Mouse (Mus musculus) kidney, adult 8-10 months (tissue): ENCODE results near the gene Ntn4.
A peak's percentile ranks its signal among the peaks of the same experiment; 100 is the strongest.

Experiments used
- DNase-seq, 2 experiments: peaks; one replicate each; pipeline ENCODE4 v3.0.0; 2022

The Ntn4 gene

DNA sequence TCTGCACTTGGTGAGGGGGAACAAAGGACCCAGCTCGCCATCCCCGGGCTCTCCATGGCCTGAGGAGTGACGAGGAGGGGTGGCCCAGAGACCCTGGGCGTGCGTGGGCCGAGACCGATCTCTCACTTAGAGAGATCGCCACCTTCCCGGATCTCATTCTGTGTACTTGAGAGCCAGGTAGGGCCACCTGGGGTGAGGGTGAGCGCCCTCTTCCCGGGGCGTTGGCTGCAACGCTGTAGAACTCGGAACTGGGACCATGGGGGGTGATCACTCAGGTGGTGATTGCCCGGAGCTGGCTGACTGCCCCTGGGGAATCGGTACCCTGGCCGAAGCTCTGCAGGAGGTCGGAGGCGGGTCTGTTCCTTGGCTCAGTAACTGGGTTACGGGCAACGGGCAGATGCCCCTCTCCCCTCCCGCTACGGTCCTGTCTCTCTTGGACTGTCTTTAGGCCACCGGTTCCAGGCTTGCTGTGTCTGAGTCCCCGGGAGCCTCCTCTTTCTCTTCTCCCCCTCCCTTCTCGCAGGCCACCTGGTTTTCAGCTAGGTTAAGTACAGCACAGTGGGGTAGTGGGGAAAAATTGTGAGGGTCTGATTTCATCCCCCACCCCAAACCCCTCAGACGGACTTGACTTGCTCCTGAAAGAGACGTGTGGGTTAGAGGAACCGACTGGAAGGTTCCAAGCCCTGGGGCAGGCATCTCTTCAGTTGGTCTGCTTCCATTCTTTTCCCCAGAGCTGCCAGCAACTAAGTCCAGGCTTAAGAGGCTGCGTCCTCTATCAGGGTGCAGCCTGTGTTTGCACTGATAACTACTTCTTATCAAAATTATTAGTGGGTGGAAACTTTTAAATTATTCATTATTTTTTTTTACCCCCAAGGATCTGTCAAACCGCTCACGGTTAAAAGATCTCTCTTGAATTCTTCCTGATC lies 1.6 kb downstream of the Ntn4 start:
- DNase-seq: peak; percentile 86 to 89

DNA sequence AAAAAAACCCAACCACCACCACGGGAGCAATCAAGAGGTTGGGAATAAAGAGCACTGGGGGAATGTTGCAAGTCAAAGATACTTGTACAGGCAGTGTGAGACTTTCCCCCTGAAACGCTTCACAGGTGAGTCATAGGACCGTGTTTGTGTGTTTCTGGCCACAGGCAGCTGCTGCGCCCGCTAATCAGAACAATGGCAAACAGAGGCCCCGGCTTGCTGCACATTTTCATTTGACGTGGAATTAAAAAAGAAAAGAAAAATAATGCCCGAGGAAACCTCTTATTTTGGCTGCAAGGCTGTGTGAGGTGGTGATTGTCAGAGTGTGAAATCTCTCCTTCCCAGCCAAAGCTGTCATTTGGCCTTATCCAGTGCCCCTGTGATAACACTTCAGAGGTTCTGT lies 2.4 kb downstream of the Ntn4 start:
- DNase-seq: no peak

DNA sequence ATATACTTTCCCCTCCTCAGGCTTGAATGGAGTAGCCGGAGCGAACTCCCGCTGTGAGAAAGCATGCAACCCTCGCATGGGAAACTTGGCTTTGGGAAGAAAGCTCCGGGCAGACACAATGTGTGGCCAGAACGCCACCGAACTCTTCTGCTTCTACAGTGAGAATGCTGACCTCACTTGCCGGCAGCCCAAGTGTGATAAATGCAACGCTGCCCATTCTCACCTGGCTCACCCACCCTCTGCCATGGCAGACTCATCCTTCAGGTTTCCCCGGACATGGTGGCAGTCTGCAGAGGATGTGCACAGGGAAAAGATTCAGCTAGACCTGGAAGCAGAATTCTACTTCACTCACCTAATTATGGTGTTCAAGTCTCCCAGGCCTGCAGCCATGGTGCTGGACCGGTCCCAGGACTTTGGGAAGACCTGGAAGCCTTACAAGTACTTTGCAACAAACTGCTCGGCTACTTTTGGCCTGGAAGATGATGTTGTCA lies 4.0 kb downstream of the Ntn4 start:
- no peak for DNase-seq

DNA sequence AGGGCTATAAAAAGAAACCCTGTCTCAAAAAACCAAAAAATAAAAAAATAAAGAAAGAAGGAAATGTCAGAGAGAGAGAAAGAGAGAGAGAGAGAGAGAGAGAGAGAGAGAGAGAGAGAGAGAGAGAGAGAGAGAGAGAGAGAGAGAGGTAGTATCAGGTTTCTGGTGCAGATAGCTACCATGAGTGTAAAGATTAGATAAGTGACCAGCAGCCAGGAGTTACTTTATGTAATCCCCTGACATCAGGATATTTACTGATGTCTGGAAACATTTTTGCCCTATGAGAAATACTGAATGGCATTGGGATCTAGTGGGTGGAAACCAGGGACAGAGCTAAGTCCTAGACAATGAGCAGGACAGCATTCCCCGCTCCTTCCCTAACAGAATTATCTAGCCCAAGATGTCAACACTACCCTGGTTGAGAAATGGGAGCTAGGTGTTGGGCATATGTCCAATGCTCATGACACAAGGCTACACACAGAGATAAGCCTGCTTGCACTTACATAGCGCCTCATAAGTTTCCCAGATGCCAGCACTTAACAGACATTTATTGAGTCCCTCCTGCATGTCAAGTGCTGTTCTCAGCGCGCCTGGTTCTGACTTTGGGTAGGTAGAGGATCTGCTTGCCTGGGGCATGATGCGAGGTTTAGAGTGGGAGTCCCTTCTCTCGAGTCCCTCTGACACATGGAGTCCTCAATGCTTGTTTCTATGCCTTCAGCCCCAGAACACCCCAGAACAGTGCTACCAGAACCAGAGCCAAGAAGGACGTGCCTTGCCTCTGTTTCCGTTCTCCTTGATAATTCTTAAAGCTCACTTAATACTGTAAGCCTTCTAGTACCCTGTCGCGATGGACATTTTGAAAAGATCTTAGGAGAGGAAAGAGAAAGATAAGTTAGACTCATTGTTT lies 7.4 kb downstream of the Ntn4 start:
- DNase-seq: no peak

DNA sequence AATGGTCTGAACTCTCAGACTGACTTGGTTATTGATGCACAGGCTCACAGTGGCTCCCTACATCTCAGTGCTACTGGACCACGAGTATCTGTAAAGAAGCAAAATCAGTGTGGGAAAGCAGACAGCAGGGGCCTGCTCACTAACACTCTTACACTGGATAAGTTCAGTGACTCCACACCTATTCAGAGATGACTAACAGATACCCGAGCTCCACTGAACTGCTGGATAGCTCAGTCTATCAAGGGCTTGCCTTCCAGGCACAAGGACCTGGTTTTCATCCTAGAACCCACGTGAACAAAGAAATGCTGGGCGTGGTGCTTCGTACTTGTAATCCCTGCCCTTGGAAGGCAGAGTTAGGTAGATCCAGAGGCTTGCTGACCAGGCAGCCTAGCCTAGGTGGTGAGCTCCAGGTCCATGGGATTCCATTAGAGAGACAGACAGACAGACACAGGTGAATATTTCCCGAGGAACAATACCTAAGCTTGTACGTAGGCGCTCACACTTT lies 8.2 kb downstream of the Ntn4 start:
- DNase-seq: no peak

DNA sequence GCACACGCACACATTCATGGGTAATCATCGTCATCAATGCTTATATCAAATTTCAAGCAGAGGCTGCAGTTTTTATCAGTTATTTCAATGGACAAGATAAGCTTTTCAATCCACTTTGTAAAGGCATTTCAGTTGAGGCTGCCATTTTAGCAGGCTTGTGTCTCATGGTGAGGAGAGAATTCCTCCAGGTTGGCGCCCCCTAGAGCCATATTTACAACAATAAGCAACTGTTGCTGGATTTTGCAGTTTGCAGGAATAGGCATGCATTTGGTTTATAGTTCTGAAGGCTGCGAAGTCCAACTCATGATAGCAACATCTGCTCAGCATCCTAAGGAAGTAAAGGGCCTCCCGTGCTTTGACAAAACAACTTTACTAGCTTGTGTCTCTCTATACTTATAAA lies 8.6 kb downstream of the Ntn4 start:
- no peak for DNase-seq

DNA sequence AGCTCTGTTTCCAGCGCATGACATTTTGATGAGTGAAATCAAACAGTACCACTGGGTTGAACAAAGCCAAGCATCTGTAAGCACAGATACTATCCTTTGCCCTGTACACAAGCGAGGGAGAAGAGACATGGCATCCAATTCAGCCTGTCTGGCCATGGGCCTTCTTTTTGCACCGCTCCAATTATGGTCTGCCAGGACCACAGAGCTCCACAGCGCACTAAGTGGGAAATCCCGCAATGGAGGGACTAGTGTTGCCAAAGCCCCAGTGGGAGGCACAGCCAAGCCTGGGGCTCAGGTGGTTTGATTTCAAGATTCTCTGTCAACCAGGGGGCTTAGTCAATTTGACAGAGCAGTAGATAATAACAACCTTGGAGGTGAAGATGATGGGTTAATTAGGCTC lies 9.1 kb downstream of the Ntn4 start:
- DNase-seq: no peak

DNA sequence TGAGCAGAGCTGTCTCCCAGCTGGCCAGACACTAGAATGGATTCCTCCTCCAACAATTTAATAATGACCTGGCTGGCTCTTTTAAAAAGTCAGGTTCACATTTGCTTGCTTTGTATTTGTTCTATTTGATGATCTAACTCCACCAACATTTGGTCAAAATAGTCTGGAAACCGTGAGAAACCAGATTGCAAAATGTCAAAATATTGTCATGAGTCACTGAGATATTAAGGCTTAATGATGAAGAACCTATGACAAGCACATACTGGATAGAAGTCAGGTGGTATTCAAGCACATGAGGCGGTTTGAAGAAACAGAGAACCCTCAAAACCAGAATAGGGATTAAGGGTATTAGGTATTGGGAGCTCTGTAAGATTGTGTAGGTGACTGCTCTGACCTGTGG lies 12.8 kb downstream of the Ntn4 start:
- no peak for DNase-seq

DNA sequence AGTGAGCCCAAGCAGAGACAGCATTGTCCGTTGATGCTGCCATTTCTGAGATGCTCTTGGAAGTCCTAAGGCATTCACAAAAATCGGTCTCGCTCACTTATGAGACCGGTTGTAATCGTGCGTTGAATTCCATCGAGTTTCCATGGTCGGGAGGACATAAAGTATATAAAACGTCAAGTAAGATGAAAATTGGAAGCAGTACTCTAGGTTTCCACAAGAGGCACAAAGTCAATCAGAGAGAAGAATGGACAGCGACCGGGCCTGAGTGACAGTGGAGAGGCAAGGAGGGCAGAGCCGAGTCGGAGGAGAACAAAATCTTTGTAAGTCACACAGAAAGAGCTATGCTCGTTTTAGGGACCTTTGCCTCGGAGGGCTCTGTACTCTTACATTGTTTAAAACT lies 14.9 kb downstream of the Ntn4 start:
- no peak for DNase-seq

DNA sequence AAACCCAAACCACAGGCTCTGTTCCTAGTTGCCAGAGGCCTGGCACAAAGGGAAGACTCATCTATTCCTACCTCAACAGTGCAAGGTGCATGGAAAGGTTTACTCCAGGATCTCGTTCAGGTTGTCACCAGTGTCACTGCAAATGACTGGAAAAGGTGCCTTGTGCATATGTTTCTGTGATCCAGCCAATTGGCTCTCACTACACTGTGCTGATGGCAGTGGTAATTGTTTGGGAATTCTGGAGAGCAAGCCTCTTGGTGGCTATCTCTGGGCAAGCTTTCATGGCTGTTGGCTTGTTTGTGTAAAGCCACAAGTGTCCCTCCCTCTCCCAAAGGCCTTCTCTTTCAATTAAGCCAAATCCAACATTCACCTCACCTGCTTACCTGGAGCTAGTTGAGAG lies 19.3 kb downstream of the Ntn4 start:
- no peak for DNase-seq

DNA sequence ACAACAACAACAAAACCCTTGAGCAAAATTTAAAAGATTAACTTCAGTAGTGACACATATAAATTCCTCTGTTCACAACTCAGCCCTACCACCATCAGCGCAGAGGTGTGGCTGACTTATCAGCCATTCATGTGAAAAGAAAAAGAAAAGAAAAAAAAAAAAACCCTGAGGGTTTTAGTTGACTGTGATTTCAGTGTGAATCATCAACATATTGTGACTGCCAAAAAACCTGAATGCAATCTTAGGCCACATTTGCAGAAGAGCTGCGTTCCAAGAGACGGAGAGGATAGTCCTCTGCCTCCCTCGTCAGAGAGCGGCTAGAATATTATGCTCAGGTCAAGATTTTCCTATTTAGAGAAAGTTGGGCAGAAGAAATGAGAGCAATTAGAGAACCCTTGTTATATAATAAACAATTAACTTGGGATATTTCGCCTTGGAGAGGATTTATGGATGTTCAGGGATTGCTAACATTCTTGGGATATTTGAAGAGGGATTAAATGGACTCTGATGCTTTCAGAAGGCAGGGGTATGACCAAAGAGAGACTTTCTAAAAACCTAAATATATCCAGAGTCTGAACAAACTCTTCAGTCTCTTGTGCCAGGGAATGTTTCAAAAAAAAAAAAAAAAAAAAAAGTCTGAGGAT lies 21.0 kb downstream of the Ntn4 start:
- peak in 1 of 2 experiments; percentile 34 for DNase-seq

DNA sequence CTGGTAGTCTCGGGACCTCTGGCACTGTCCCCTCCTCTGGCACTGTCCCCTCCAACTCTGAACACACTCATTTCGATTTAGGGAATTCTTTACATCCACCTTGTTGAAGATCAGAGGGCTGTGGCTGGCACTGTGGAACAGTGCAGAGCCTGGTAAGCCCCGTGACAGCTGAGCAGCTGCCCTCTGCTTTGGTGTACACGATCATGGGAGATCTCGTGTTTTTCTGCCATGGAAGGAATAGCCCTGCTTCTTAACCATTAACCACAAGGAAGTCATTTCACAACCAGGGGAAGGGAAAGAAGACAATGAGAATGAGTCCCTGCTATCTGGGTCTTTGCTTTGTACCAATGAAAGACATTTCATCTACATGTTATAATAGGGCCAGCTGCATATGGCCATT lies 21.5 kb downstream of the Ntn4 start:
- peak; percentile 59 to 68 for DNase-seq

DNA sequence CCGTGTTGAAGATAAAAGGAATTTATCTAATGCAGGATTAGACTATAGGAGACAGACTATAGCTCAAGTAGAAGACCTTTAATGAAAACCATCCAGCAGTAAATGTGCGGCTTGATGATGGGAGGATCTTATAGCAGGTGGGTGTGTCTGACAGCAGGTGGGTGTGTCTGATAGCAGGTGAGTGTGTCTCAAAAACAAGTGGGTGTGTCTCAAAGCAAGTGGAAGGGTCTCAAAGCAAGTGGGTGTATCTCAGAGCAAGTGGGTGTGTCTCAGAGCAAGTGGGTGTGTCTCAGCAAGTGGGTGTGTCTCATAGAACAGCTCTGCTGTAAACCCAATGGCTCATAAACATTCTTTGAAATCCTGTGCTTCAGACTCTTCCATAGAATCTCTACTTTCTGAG lies 25.7 kb downstream of the Ntn4 start:
- DNase-seq: no peak

DNA sequence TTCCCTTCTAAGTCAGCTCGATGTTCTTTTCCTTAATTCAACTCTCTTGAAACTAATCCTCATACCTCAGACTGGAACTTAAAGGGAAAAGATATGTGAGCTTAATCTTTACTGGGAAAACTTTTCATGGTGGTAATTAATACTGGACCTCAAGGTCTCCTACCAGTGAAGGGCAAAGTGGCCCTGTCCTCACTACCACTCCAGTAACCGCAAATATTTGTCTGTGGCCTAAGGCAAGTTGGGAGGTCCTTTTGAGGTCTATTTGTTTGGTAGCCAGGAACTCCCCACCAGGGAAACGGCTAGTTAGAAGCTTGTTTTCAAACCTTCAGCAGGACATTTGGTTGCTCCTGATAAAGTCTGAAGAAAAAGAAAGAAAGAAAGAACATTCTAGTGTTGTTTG lies 26.5 kb downstream of the Ntn4 start:
- DNase-seq: peak; percentile 33 to 63

DNA sequence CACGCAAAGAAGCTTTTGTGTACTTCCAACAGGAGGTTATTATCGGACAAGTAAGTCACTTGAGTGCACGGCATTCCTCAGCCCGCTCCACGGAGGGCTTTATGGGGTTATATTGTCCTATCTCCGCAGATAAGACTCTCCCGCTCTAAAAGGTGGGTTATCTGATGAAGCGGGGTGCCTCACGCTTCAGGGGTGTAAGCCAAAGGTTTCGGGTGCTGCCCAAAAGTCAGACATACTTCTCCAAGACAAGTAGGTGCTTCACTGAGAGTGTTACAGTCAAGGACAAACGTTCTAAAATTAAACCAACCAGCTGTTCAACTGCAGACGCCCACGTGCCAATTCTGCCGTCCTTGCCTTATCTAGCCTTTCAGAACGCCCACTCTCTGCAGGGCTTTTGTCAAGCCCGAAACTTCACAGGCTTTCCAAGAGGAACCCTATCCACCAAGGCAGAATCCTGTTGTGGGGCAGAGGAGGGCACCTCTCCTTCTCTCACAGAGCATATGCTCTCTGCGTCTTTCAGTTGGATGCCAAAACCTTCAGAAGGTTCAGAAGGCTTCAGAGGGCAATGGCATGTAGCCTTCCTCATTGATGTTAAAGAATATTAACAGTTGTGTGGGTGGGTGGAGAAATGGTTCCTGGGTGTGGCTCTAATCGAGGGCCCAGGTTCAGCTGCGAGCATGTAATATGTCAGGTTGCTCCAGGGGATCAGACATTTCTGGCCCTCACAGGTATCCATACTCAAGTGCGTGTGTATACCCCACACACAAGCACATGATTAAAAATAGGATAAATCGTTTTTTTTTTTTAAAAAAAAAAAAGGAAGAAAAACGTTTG lies 32.4 kb downstream of the Ntn4 start:
- no peak for DNase-seq

DNA sequence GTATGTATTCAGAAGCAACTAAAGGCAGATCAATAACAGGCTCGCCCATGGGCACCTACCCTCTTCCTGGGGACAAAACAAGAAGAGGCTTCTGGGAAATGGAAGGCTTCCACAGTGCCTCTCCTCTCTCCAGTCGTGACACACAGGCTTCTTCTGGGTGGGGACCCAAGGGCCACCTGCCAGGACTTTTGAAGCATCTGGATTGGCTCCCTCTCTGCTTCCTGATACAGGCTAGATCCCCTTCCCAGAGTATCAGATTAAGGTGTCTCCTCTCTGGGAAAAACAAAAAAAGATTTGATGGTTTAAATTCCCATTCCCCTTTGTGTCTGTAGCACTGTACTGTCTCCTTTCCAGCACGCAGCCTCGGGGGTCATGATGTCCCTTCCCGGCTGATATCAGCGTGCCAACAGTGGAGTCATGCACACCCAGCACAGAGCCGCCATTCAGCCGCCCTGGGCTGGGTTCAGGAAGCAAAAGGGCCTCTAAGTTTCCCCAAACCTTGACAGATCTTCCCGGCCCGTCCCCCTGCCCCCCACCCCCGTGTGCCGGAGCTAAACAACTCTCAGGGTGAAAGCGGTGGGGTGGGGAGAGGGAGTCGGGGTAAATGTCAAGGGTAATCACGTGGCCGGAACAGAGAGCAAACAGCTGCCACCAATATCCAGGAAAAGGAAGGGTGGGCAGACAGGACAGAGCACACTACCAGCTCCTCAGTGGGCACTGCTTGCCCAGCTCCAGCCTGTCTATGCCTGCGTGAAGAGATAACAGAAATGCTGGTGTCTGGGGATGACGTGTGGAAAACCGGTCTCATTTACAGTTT lies 38.9 kb downstream of the Ntn4 start:
- no peak for DNase-seq

DNA sequence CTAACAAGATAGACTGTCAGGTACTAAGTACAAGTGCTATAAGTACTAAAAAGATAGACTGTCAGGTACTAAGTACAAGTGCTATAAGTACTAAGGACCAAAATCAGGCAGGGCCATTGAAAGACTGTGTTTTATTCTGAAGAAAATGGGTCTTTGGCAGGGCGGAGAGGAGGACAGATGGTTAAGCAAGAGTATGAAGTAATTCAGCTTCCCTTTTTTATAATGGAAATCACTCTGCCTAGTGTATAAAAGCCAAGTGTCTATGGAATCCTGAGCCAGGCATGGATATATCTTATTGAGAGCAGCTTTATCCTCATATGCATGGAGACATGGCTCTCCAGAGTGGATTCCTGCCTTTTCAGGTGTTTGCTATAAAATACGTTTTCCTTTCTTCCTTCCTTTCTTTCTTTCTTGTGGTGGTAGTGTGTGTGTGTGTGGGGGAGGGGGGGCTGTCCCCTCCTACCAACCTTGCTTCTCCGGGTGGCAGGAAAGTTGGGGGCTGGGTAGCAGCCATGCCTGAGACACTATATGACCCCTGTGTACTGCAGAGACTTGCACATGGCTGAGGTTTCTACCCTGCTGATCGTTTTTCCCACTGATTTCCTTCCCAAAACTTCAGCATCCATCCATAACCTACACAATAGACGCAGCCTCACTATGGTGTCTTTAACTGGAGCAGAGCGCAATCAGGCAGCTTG lies 40.3 kb downstream of the Ntn4 start:
- DNase-seq: no peak

DNA sequence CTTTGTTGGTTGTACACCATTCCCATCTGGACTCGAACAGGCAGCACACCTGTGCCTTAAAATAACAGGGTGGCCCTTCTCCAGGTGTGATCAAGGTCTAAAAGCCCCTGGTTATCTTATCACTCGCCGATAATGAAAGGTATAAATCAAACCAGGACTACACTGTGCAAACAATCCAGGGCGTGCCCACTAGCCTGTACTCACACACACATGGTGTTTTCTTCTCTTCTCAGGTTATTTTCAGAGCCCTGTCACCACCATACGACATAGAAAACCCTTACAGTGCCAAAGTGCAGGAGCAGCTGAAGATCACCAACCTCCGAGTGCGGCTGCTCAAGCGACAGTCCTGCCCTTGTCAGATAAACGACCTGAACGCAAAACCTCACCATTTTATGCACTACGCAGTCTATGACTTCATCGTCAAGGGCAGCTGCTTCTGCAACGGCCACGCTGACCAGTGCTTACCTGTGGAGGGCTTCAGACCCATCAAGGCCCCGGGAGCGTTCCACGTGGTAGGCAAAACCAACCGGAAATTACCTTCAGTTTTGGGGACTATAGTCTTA lies 41.8 kb downstream of the Ntn4 start:
- DNase-seq: no peak

DNA sequence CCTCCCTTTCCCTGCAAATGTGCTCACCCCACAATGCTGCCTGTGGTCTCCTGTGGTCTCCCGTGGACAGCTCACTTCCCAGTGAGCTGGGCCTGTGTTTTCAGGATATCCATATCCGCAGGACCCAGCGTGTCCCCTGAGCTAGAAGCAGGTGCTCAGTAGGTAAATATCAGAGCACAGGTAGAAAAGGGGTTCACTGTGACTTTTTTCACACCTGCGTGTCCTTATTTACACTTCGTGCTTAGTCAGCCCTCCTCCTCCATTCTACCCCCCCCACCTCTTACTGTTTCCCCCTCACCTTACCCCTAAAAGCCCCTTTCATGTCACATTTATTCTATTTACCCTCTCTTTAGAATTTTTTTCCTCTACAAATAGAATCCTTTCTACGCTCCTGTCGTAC lies 42.7 kb downstream of the Ntn4 start:
- DNase-seq: no peak

DNA sequence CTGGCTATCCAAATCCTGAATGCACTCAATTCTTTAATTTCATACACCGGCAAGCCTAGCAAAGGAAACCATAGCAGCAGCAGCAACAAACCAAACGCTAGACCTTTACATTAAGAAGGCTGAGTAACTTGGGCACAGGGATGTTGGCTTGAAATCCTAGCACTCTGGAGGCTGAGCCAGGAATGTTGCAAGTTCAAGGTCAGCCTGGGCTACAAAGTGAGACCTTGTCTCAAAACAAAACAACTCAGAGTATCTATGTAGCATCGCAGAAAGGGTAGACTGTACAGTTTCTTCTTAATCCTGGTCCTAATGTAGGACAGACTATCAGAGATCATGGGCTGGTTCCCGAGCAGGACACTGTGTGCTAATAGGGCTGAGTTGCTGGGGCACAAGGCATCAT lies 43.4 kb downstream of the Ntn4 start:
- no peak for DNase-seq
